Mouse (Mus musculus) T-helper 2 cell (primary cell): ENCODE measurements around the gene Olfr1220.

Experiments
- in situ Hi-C: fragments of 300-600 bp; cut with MboI, MseI; formaldehyde crosslinking; loops from one replicate; pipeline ENCODE4 v1.15.1; 2025; ENCODE audit warnings: high pct_unique_total_duplicates

Olfr1220 gene

GRCm38 (mm10) chr2:89106735-89107134, at the start of gene Olfr1220:
Gene Olfr1220, minus strand, starts transcription at chr2:89106835.
- in situ Hi-C loops, result no loop called here

- in situ Hi-C loops, result no loop called here
These were observed 44.8 kb upstream of the Olfr1220 start, which contains the start of gene Olfr1223 for GRCm38 (mm10) chr2:89151460-89151859. Gene Olfr1223, minus strand, starts transcription at chr2:89151560.

GRCm38 (mm10) chr2:89132954-89133353, 26.3 kb upstream of the Olfr1220 start, which contains the start of gene Olfr1222:
Gene Olfr1222, minus strand, starts transcription at chr2:89133054.
- in situ Hi-C loops, result no loop called here

GRCm38 (mm10) chr2:89117183-89117582, 10.5 kb upstream of the Olfr1220 start, which contains the start of gene Olfr1221:
Gene Olfr1221, minus strand, starts transcription at chr2:89117283.
- in situ Hi-C loops, result no loop called here

GRCm38 (mm10) chr2:89105651-89106050, 984 bp downstream of the Olfr1220 start:
- in situ Hi-C loops, result no loop called here

GRCm38 (mm10) chr2:89093848-89094247, 12.8 kb downstream of the Olfr1220 start:
- in situ Hi-C loops, result no loop called here

GRCm38 (mm10) chr2:89083413-89083812, 23.2 kb downstream of the Olfr1220 start, which contains the start of gene Olfr1219:
Gene Olfr1219, minus strand, starts transcription at chr2:89083513.
- in situ Hi-C loops, result no loop called here

- in situ Hi-C loops, result no loop called here
These were observed 25.1 kb downstream of the Olfr1220 start for GRCm38 (mm10) chr2:89081487-89081886.

- in situ Hi-C loops, result no loop called here
These were observed 45.5 kb downstream of the Olfr1220 start, which contains the start of gene Olfr1218 for GRCm38 (mm10) chr2:89061087-89061486. Gene Olfr1218, minus strand, starts transcription at chr2:89061187.
